Mouse (Mus musculus) MEL-GATA-1-ER (cell line): ENCODE results near the gene Chst11.
"Not testable (repeated sequence)": the region's sequence is repeated elsewhere in the genome, so short reads cannot be mapped to it uniquely, and the experiment has no call there.

Source experiments
- DNase-seq: peaks from one replicate; pipeline ENCODE4 v3.0.0-alpha.2; 2012; ENCODE audit warnings: low read depth; ENCODE audit errors: extremely low read depth

Gene Chst11

DNA sequence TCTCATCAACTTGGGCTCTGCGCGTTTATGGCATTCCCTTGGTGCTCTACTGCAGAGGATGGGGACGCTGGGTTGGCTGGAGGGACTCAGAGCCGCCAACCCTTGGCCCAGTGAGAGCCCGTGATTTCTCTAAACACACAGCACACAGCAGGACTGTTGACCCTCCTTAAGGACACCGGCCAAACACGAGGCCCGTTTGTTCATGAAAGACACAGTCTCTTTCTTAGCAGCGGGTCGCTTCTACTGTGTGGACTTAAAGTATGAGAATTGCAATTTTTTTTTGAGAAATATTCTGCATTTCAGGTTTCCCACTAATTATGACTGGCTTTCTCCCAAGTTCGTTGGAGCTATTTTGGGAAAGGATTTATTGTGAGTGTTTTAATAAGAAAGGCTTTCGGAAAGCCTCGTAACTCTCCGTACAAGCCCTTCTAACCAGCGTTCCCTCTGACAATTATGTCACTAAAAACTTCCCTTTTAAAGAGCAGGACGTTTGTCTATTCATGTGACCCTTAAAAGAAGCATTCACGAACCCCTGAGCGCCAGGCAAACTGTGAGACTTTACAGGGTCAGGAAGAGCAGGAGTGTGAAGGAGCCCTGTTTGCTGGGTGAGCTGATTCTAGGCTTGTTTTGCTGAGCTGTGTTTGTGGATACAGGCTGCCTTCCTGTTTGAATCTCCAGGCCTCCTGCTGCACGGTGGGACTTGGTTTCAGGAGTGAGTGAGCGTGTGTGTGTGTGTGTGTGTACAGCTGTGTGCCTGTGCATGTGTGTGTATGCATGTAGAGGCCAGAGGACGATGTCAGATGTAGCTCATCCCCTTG, 122.8 kb downstream of the Chst11 start:
- DNase-seq = no peak

- no peak for DNase-seq
Measured at GRCm38 (mm10) chr10:83108946-83109345, 123.6 kb downstream of the Chst11 start.

DNA sequence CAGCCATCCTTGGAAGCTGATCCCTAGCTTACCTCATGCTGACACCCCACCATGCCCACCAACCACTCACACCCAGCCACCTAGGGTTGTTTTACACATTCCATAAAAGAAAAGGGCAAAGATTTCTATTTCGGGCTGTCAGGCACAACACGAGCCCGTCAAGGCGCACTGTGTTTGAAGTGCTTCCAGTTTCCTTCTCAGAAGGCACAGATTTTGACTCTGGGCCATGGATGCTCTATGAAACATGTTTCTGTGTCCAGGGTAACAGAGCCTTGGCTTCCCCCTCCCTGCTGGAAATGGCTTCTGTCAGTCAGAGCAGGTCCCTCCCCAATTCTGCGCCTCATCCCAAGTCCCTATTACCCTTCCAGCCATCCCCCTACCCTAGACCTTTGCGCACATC, 125.7 kb downstream of the Chst11 start:
- DNase-seq = no peak

DNA sequence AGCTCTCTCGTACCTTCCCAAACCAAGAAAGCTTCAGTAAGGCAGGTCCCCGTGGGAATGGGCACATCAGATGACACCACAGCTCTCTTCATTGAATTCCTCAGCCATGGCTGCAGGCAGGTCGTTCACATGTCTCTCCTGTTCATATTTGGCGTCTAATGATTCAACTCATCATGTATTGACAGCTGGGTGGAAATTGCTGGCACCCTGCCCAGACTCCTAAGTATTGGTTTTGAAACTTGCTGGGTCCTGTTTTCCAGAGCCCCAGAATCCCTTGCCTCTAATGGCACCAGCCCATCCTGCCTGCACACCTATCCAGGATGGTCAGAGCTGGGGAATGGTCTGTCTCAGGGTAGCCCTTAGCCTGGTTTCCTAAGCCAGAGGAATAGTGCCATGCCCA, 127.0 kb downstream of the Chst11 start:
- DNase-seq = no peak

- DNase-seq = no peak
Measured at GRCm38 (mm10) chr10:83114564-83114963, 129.3 kb downstream of the Chst11 start.

- no peak for DNase-seq
Measured at GRCm38 (mm10) chr10:83116889-83117288, 131.6 kb downstream of the Chst11 start.

- no peak for DNase-seq
Measured at GRCm38 (mm10) chr10:83117851-83118250, 132.6 kb downstream of the Chst11 start.

GRCm38 (mm10) chr10:83118613-83119012, 133.3 kb downstream of the Chst11 start:
- DNase-seq = no peak

GRCm38 (mm10) chr10:83119016-83119415, 133.7 kb downstream of the Chst11 start:
- no peak for DNase-seq

- not testable (repeated sequence) for DNase-seq
Measured at GRCm38 (mm10) chr10:83119461-83119860, 134.2 kb downstream of the Chst11 start.

- no peak for DNase-seq
Measured at GRCm38 (mm10) chr10:83119909-83120308, 134.6 kb downstream of the Chst11 start.

DNA sequence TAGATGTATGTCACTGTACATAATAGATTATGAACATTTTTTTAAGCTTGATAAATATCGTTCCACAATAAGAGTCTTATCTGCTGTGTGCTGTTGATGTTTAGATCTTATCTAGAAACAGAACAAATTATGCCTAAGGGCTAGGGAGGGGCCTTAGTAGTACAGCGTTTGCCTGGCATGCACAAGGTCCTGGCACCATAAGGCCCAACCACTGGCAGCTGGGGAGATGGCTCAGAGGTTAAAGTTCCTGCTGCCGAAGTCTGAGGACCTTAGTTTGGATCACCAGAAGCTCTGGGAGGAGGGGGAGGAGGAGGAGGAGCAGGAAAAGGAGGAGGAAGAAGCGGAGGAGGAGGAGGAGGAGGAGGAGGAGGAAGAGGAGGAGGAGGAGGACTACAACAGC, 135.6 kb downstream of the Chst11 start:
- no peak for DNase-seq

DNA sequence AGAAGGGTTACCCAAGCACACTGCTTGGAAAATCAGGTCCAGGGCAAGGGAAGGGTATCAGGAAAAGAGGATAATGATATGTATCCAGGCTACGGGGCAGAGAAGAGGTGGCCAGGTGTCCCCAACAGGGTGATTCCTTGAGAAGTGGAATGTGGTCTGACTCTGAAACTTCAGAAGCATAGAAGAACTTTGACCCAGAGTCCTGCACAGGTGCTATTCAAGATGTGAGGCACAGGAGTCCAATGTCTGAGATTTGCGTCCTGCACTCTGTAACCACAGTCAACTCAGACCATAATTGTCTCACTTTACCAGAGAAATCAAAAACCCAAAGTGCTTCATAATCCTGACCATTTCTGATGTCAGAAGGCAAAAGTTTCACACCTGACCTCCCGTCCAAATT, 139.3 kb downstream of the Chst11 start:
- no peak for DNase-seq

GRCm38 (mm10) chr10:83126447-83126846, 141.1 kb downstream of the Chst11 start:
- DNase-seq = no peak

DNA sequence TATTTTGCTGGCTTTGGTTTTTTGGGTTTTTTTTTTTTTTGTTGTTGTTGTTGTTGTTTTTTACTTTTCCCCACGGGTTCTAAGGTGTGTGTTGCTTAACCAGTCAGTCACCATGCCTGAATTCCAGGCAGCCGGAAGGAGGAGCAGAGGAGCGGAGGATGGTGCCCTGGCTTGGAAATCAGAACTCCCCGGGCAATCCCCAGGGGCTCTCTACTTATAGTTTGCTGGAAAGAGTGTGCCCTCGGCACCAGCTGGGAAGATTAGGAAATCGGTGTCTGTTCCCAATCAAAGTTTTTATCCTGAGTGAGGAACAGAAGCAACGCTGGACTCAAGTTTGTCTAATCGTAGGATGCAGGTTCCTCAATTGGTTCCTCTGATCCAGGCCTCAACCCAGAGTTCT, 143.1 kb downstream of the Chst11 start:
- no peak for DNase-seq

- no peak for DNase-seq
Measured at GRCm38 (mm10) chr10:83129624-83130218, 144.4 kb downstream of the Chst11 start.

DNA sequence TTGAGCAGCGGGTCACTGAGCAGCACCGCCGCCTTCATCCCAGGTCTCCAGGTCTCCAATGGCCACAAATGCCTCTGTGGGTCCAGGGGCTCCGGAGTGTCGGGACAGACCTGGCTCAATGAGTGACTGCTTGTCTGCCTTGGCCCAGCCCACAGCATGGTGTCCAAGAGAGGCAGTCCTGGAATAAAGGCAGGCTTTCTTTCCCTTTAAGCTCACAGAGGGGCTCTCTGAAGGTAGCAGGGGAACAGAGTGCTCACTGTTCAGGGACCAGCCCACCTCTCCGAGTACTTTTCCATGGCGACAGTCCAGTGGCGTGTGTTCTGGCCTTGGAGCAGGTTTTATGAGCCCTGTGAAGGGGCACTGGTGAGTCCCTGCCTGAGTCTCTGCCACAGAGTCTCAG, 145.3 kb downstream of the Chst11 start:
- DNase-seq = no peak

GRCm38 (mm10) chr10:83131884-83132283, 146.6 kb downstream of the Chst11 start:
- DNase-seq = no peak

DNA sequence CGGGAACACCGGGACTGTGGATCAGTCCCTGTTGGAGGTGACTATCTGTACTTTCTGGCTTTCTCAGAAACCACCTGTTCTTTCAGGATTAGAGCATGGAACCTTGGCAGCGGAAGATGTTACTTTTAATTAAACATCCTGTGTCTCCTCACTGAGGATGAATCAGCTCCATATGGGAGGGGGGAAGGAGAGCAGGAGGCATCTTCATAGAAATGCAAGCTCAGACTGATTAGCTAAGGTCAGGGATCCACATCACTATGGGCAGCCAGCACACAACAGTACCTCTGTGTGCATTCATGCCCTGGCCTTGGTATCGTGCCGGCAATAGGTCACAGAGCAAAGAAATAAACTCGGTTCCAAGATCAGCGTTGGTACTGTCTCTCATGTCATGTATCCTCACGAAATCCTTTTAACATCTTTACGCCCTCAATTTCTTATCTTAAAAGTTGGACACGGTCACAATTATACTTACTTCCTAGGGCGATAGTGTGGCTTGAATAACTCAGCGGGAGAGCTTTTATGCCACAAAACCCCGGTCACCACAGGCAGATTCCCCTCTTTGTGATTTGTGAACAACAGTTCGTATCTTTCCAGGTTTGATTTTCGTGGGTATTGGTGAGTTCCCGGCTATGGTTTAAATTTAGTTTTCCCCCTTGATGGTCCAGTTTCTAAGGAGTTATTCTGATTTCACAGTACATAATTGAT, 148.7 kb downstream of the Chst11 start:
- no peak for DNase-seq

DNA sequence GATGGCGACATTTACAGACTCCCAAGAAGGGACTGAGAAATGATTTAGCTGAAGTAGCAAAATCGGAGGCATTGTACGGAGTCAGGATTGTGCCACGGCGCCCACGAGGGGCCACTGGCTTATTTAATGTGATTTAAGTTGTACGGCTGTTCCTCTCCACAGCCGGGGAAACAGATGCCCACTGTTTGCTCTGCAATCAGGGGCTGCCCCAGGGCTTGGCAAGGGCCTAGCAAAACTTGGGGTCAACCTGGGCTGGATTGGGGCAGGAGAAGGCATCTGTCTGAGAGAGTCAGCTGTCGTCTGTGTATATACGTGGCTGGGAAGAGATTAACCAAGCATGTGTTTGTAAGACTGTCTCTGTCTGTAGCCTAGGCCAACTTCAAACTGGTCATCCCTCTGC, 149.6 kb downstream of the Chst11 start:
- DNase-seq = no peak

DNA sequence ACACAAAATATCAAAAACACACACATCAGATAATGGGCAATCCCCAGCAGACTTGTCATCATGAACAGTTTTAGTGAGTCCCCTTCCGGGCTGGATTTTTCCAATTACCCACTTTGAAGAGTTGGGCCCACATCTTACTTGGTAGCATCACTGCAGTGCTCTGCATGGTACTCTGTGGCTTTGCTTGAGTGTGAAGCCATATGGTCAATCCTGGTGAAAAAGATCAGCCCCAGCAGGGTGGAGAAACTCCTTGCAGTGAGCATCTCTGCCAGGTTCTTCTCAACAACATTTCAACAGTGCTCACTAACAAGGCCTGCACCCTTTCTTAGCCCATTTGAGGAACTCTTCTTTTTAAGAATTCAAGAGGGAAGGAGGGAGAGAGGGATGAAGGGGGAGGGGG, 150.7 kb downstream of the Chst11 start:
- no peak for DNase-seq

- DNase-seq = no peak
Measured at GRCm38 (mm10) chr10:83137103-83137502, 151.8 kb downstream of the Chst11 start.
